Mouse (Mus musculus): ENCODE data around the gene Prl3d3. TPM values are rescaled to one million over a fixed set of nuclear protein-coding genes. Genes with fewer than 3 reads are reported as not detected.
"Not testable (repeated sequence)": the region's sequence is repeated elsewhere in the genome, so short reads cannot be mapped to it uniquely, and the experiment has no call there.

The Prl3d3 gene
- not detected in 2 replicates for polyA plus RNA-seq (2015; fragmentation: Nextera tagmentation; extraction: Ambion mirVana)

- not testable (repeated sequence) for H3K4me3 ChIP-seq (ENCODE audit: low read depth, low read length); H3K4me1 ChIP-seq (ENCODE audit: insufficient read depth, low read depth, low read length); H3K9me3 ChIP-seq (ENCODE audit: low read length); H3K27me3 ChIP-seq (replicated peaks; ENCODE audit: insufficient read depth, low read length); DNase-seq (ENCODE audit: low spot score); H3K9ac ChIP-seq (replicated peaks; ENCODE audit: low read depth); ATAC-seq; H3K4me2 ChIP-seq (replicated peaks; ENCODE audit: low read depth, low read length); H3K36me3 ChIP-seq (ENCODE audit: insufficient read depth, low read length); H3K27ac ChIP-seq (ENCODE audit: low read length)
- 77% methylated on average over 2 of the region's 3 CpGs for WGBS
These were observed at the start of gene Prl3d3 for GRCm38 (mm10) chr13:27156490-27156889. TSS of gene Prl3d3 (plus strand) at chr13:27156790.

GRCm38 (mm10) chr13:27121398-27121797, 35.2 kb upstream of the Prl3d3 start, which contains the start of gene Prl3d2:
TSS of gene Prl3d2 (plus strand) at chr13:27121698.
- H3K9ac ChIP-seq (replicated peaks; ENCODE audit: low read depth); H3K4me3 ChIP-seq (ENCODE audit: low read depth, low read length); ATAC-seq; H3K36me3 ChIP-seq (ENCODE audit: insufficient read depth, low read length); H3K27me3 ChIP-seq (replicated peaks; ENCODE audit: insufficient read depth, low read length); H3K27ac ChIP-seq (ENCODE audit: low read length); H3K4me2 ChIP-seq (replicated peaks; ENCODE audit: low read depth, low read length); H3K9me3 ChIP-seq (ENCODE audit: low read length); DNase-seq (ENCODE audit: low spot score); H3K4me1 ChIP-seq (ENCODE audit: insufficient read depth, low read depth, low read length): not testable (repeated sequence)
- WGBS, result 92% methylated on average over 4 of the region's 4 CpGs

GRCm38 (mm10) chr13:27148264-27148663, 8.3 kb upstream of the Prl3d3 start:
- ATAC-seq (no peak), DNase-seq (ENCODE audit: low spot score) (no peak)
- Histone ChIP-seq H3K9me3 (ENCODE audit: low read length) (no peaks in the 10 kb centered on the region), H3K27me3 (replicated peaks; ENCODE audit: insufficient read depth, low read length) (no peaks in the 10 kb centered on the region), H3K36me3 (ENCODE audit: insufficient read depth, low read length) (no peaks in the 10 kb centered on the region), H3K4me1 (ENCODE audit: insufficient read depth, low read depth, low read length) (no peaks in the 10 kb centered on the region), H3K9ac (replicated peaks; ENCODE audit: low read depth) (no peak overlapping the region), H3K4me3 (ENCODE audit: low read depth, low read length) (no peak overlapping the region), H3K27ac (ENCODE audit: low read length) (no peak overlapping the region), H3K4me2 (replicated peaks; ENCODE audit: low read depth, low read length) (no peak overlapping the region)
- no peak for TF ChIP-seq EP300 (IDR thresholded peaks at IDR 0.05)
- TF ChIP-seq CTCF (IDR thresholded peaks at IDR 0.05), result no peak
- 48% methylated on average over 1 of the region's 1 CpGs for WGBS

GRCm38 (mm10) chr13:27196359-27196758, 39.8 kb downstream of the Prl3d3 start, which contains the start of gene Prl3c1:
TSS of gene Prl3c1 (plus strand) at chr13:27196659.
- no peaks in the 10 kb centered on the region for H3K4me1 ChIP-seq (ENCODE audit: insufficient read depth, low read depth, low read length)
- no peaks in the 10 kb centered on the region for H3K27me3 ChIP-seq (replicated peaks; ENCODE audit: insufficient read depth, low read length)
- WGBS, result 78% methylated on average over 1 of the region's 1 CpGs
- H3K27ac ChIP-seq (ENCODE audit: low read length), result no peak within 1 kb of the TSS
- TF ChIP-seq EP300 (IDR thresholded peaks at IDR 0.05), result no peak
- no peak for TF ChIP-seq CTCF (IDR thresholded peaks at IDR 0.05)
- H3K4me3 ChIP-seq (ENCODE audit: low read depth, low read length), result no peak within 1 kb of the TSS
- H3K9me3 ChIP-seq (ENCODE audit: low read length), result no peaks in the 10 kb centered on the region
- H3K36me3 ChIP-seq (ENCODE audit: insufficient read depth, low read length), result no peaks in the 10 kb centered on the region
- H3K9ac ChIP-seq (replicated peaks; ENCODE audit: low read depth), result no peak within 1 kb of the TSS
- ATAC-seq, result no peak
- no peak within 1 kb of the TSS for H3K4me2 ChIP-seq (replicated peaks; ENCODE audit: low read depth, low read length)
- no peak for DNase-seq (ENCODE audit: low spot score)

Other genes starting within 250 kb of the Prl3d3 start
- gene Prl, start 99.2 kb upstream of the Prl3d3 start, polyA plus RNA-seq (2015; fragmentation: Nextera tagmentation; extraction: Ambion mirVana), result not detected in 2 replicates
- not detected in 2 replicates for gene Prl3d1, start 62.6 kb upstream of the Prl3d3 start, polyA plus RNA-seq (2015; fragmentation: Nextera tagmentation; extraction: Ambion mirVana)
- not detected in 2 replicates for gene Prl3d2, start 35.1 kb upstream of the Prl3d3 start, polyA plus RNA-seq (2015; fragmentation: Nextera tagmentation; extraction: Ambion mirVana)
- not detected in 2 replicates for gene Prl3c1, start 39.9 kb downstream of the Prl3d3 start, polyA plus RNA-seq (2015; fragmentation: Nextera tagmentation; extraction: Ambion mirVana)
- not detected in 2 replicates for gene Prl3b1, start 85.1 kb downstream of the Prl3d3 start, polyA plus RNA-seq (2015; fragmentation: Nextera tagmentation; extraction: Ambion mirVana)
- not detected in 2 replicates for gene Prl3a1, start 102.6 kb downstream of the Prl3d3 start, polyA plus RNA-seq (2015; fragmentation: Nextera tagmentation; extraction: Ambion mirVana)
- gene Prl6a1, start 155.8 kb downstream of the Prl3d3 start, polyA plus RNA-seq (2015; fragmentation: Nextera tagmentation; extraction: Ambion mirVana), result not detected in 2 replicates
- not detected in 2 replicates for gene Prl8a2, start 188.9 kb downstream of the Prl3d3 start, polyA plus RNA-seq (2015; fragmentation: Nextera tagmentation; extraction: Ambion mirVana)
- not detected in 2 replicates for gene Prl2b1, start 234.1 kb downstream of the Prl3d3 start, polyA plus RNA-seq (2015; fragmentation: Nextera tagmentation; extraction: Ambion mirVana)